Mouse (Mus musculus): ENCODE measurements around the gene Abcc6.

DNA sequence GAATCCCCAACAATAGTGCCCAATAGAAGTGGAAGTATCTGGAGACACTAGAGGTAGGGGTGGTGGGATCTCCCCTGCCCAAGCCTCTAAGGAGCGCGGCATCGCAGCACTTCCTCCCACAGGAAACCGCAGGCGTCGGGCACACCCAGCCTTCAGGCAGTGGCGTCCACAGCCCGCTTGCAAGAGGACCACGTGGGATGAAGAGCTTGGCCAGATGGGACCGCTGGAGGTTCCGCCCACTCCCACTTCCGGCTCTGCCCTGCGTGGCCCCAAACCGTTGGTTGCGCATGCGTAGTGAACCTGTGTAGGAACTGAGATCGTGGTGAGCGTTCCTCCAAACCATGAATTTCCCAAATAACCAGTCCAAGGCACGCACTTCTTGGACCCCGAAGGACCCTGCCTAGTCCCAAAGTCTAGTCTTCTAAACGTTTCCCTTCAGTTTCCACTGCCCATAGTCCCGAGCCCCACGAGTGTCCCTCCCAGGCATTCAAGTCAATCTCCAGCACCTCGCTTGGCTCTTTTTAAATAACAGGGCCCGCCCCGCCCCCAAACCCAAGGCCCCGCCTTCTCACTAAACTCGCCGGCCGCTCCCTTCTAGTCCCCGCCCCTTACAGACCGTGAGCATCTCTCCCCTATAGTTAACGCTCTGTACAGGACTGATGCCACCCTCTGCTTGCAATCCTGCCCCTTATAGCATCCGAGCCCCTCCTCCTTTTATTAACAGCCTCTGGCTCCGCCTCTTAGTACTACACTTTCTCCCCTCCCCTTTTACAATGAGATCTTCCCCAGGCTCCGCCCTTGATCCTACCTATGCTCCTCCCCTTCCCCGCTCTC lies 107.0 kb downstream of the Abcc6 start:
- TF ChIP-seq EP300 (IDR thresholded peaks at IDR 0.05; ENCODE audit: low read depth) (no peak; the same call in 1 of the 2 replicates), CTCF (IDR thresholded peaks at IDR 0.05; ENCODE audit: low read depth) (no peak)
